Mouse (Mus musculus) stomach, postnatal 0 days (tissue): Measurements from ENCODE around the gene Ranbp9. TPM values are rescaled to one million over a fixed set of nuclear protein-coding genes. Genes with fewer than 3 reads are reported as not detected.
A peak's percentile ranks its signal among the peaks of the same experiment; 100 is the strongest.

Source experiments
- ATAC-seq: fragments of 200-750 bp; cut with Nextera tagmentation; 2 replicates; pipeline ENCODE4 v1.8.0; 2017; ENCODE audit not compliant: low FRiP score, low TSS enrichment
- DNase-seq: peaks from one replicate; pipeline ENCODE4 v3.0.0-alpha.2; 2016; ENCODE audit warnings: low spot score
- H3K27ac ChIP-seq: fragments of 300-500 bp; sonication (generic); replicated peaks from 2 replicates; pipeline ENCODE4 v1.5.1; 2014; ENCODE audit warnings: mild to moderate bottlenecking, control low read depth
- H3K27me3 ChIP-seq: fragments of 300-500 bp; sonication (generic); 2 replicates; pipeline ENCODE4 v1.6.1; 2014; ENCODE audit warnings: low read length; ENCODE audit not compliant: control insufficient read depth, insufficient read depth
- H3K36me3 ChIP-seq: fragments of 300-500 bp; sonication (generic); 2 replicates; pipeline ENCODE4 v1.6.1; 2014; ENCODE audit warnings: low read length, mixed read lengths; ENCODE audit not compliant: control insufficient read depth, insufficient read depth
- H3K4me1 ChIP-seq: fragments of 300-500 bp; sonication (generic); replicated peaks from 2 replicates; pipeline ENCODE4 v1.6.1; 2014; ENCODE audit warnings: antibody characterized with exemption; ENCODE audit not compliant: control insufficient read depth, insufficient read depth
- H3K4me2 ChIP-seq: fragments of 300-500 bp; sonication (generic); replicated peaks from 2 replicates; pipeline ENCODE4 v1.6.1; 2014; ENCODE audit warnings: low read depth, mild to moderate bottlenecking, control low read depth, moderate library complexity
- H3K4me3 ChIP-seq: fragments of 300-500 bp; sonication (generic); 2 replicates; pipeline ENCODE4 v1.5.1; 2014; ENCODE audit warnings: low read depth, low read length, control low read depth
- H3K9ac ChIP-seq: fragments of 300-500 bp; sonication (generic); 2 replicates; pipeline ENCODE4 v1.6.1; 2014; ENCODE audit warnings: mild to moderate bottlenecking, low read length, control low read depth, mixed read lengths
- H3K9me3 ChIP-seq: fragments of 300-500 bp; sonication (generic); 2 replicates; pipeline ENCODE4 v1.6.1; 2016; ENCODE audit warnings: low read length; ENCODE audit not compliant: control insufficient read depth
- CTCF ChIP-seq: IDR thresholded peaks from 2 replicates; pipeline ENCODE4 v1.5.1; 2016; ENCODE audit warnings: antibody characterized with exemption, low read depth, mild to moderate bottlenecking, moderate library complexity
- EP300 ChIP-seq: optimal IDR thresholded peaks from 2 replicates; pipeline ENCODE3; 2016; ENCODE audit warnings: antibody characterized with exemption
- WGBS: fragments of 180-500 bp; shearing (Covaris S2); extraction: QIAGEN DNeasy Blood & Tissue Kit; methylation state at CpG from one replicate; pipeline ENCODE4 v1.1.7; 2014; 5-methylcytosine and 5-hydroxymethylcytosine counted together
- polyA plus RNA-seq: library from polyadenylated mRNA; unstranded; fragments of >200 nt; fragmentation: Nextera tagmentation; extraction: Ambion mirVana; gene quantifications from 2 replicates; pipeline ENCODE4 v1.2.1, GENCODE M21; 2015

Ranbp9 gene
- polyA plus RNA-seq, 1 experiment from 2014 or later, result 7.1 TPM

GRCm38 (mm10) chr13:43493058-43493481 lies 12.0 kb upstream of the Ranbp9 start:
- H3K36me3 ChIP-seq, result no peaks in the 10 kb centered on the region
- no peak overlapping the region for H3K4me3 ChIP-seq
- H3K9me3 ChIP-seq, result peaks cover 3% of the 10 kb centered on the region; the same call in 1 of the 2 replicates
- H3K9ac ChIP-seq, result no peak overlapping the region
- no peaks in the 10 kb centered on the region for H3K27me3 ChIP-seq
- H3K4me2 ChIP-seq, result no peak overlapping the region; the same call in 1 of the 2 replicates
- ATAC-seq, result peak; percentile 62
- TF ChIP-seq EP300 (no peak), CTCF (no peak)
- peak; percentile 31 for DNase-seq
- 39% methylated on average over 11 of the region's 11 CpGs for WGBS
- no peaks in the 10 kb centered on the region for H3K4me1 ChIP-seq
- peak overlapping the region; percentile 65 for H3K27ac ChIP-seq

- H3K4me2 ChIP-seq, result no peak overlapping the region
- H3K27ac ChIP-seq, result no peak overlapping the region
- H3K9me3 ChIP-seq, result peaks cover 3% of the 10 kb centered on the region; the same call in 1 of the 2 replicates
- 73% methylated on average over 12 of the region's 12 CpGs for WGBS
- no peak overlapping the region for H3K9ac ChIP-seq
- TF ChIP-seq EP300 (no peak), CTCF (no peak)
- ATAC-seq (no peak), DNase-seq (no peak)
- H3K36me3 ChIP-seq, result no peaks in the 10 kb centered on the region
- H3K27me3 ChIP-seq, result no peaks in the 10 kb centered on the region
- no peaks in the 10 kb centered on the region for H3K4me1 ChIP-seq
- no peak overlapping the region for H3K4me3 ChIP-seq
Measured at GRCm38 (mm10) chr13:43486501-43487213, 5.6 kb upstream of the Ranbp9 start.

- no peak for DNase-seq
- H3K27me3 ChIP-seq, result no peaks in the 10 kb centered on the region
- no peaks in the 10 kb centered on the region for H3K4me1 ChIP-seq
- no peaks in the 10 kb centered on the region for H3K9me3 ChIP-seq
- H3K27ac ChIP-seq, result no peak overlapping the region
- TF ChIP-seq CTCF (no peak), EP300 (no peak)
- no peak overlapping the region for H3K4me3 ChIP-seq
- 92% methylated on average over 5 of the region's 5 CpGs for WGBS
- no peaks in the 10 kb centered on the region for H3K36me3 ChIP-seq
- no peak for ATAC-seq
- H3K4me2 ChIP-seq, result no peak overlapping the region
- no peak overlapping the region for H3K9ac ChIP-seq
Measured at GRCm38 (mm10) chr13:43485278-43485976, 4.3 kb upstream of the Ranbp9 start.

- Histone ChIP-seq H3K27ac (no peak overlapping the region), H3K4me1 (no peaks in the 10 kb centered on the region), H3K9ac (no peak overlapping the region), H3K9me3 (no peaks in the 10 kb centered on the region), H3K36me3 (no peaks in the 10 kb centered on the region), H3K27me3 (no peaks in the 10 kb centered on the region), H3K4me3 (no peak overlapping the region), H3K4me2 (no peak overlapping the region)
- TF ChIP-seq CTCF, result no peak
- TF ChIP-seq EP300, result no peak
- WGBS, result 78% methylated on average over 9 of the region's 9 CpGs
- DNase-seq, result no peak
- no peak for ATAC-seq
Measured at GRCm38 (mm10) chr13:43482782-43483181, 1.7 kb upstream of the Ranbp9 start.

GRCm38 (mm10) chr13:43481859-43482245 lies 770 bp upstream of the Ranbp9 start:
- peak overlapping the region; percentile 99 for H3K9ac ChIP-seq
- H3K27ac ChIP-seq, result peak overlapping the region; percentile 100
- DNase-seq (no peak), ATAC-seq (no peak)
- peak overlapping the region; percentile 90 for H3K4me3 ChIP-seq
- H3K36me3 ChIP-seq, result no peaks in the 10 kb centered on the region
- no peaks in the 10 kb centered on the region for H3K9me3 ChIP-seq
- WGBS, result 46% methylated on average over 6 of the region's 6 CpGs
- peak overlapping the region; percentile 74 for H3K4me2 ChIP-seq
- TF ChIP-seq CTCF (no peak), EP300 (no peak)
- H3K4me1 ChIP-seq, result no peaks in the 10 kb centered on the region
- H3K27me3 ChIP-seq, result no peaks in the 10 kb centered on the region

- no peak for TF ChIP-seq EP300
- TF ChIP-seq CTCF, result no peak
- peak overlapping the region; percentile 74 for H3K4me2 ChIP-seq
- WGBS, result 0% methylated on average over 21 of the region's 67 CpGs
- peak overlapping the region; percentile 100 for H3K27ac ChIP-seq
- H3K4me1 ChIP-seq, result no peaks in the 10 kb centered on the region
- no peaks in the 10 kb centered on the region for H3K27me3 ChIP-seq
- no peaks in the 10 kb centered on the region for H3K9me3 ChIP-seq
- no peak for DNase-seq
- peak overlapping the region; percentile 99 for H3K9ac ChIP-seq
- no peaks in the 10 kb centered on the region for H3K36me3 ChIP-seq
- peak overlapping the region; percentile 92 for H3K4me3 ChIP-seq
- peak; percentile 18; the same call in 1 of the 2 replicates for ATAC-seq
Measured at GRCm38 (mm10) chr13:43480595-43480956, 506 bp downstream of the Ranbp9 start.
